Mouse (Mus musculus) layer of hippocampus, adult 11-12 months (tissue): Measurements from ENCODE around the gene Pde4b.

Source experiments
- DNase-seq: peaks from one replicate; pipeline ENCODE4 v3.0.0; 2022; ENCODE audit warnings: low spot score

Gene Pde4b

GRCm38 (mm10) chr4:102539598-102540180 lies 452.3 kb downstream of the Pde4b start:
- DNase-seq = no peak

GRCm38 (mm10) chr4:102542976-102543375 lies 455.6 kb downstream of the Pde4b start:
- no peak for DNase-seq

- DNase-seq = no peak
Observed at GRCm38 (mm10) chr4:102545226-102545625, 457.9 kb downstream of the Pde4b start.

GRCm38 (mm10) chr4:102555566-102555965 lies 468.2 kb downstream of the Pde4b start:
- DNase-seq = no peak

GRCm38 (mm10) chr4:102557006-102557405 lies 469.7 kb downstream of the Pde4b start:
- no peak for DNase-seq

GRCm38 (mm10) chr4:102557508-102558220 lies 470.3 kb downstream of the Pde4b start:
- DNase-seq = no peak

GRCm38 (mm10) chr4:102558328-102558727 lies 471.0 kb downstream of the Pde4b start:
- no peak for DNase-seq

GRCm38 (mm10) chr4:102560676-102561280 lies 473.4 kb downstream of the Pde4b start:
- no peak for DNase-seq

- DNase-seq = no peak
Observed at GRCm38 (mm10) chr4:102563273-102563855, 476.0 kb downstream of the Pde4b start.

GRCm38 (mm10) chr4:102564286-102564685 lies 476.9 kb downstream of the Pde4b start:
- DNase-seq = no peak

- no peak for DNase-seq
Observed at GRCm38 (mm10) chr4:102566421-102566820, 479.1 kb downstream of the Pde4b start.

- DNase-seq = no peak
Observed at GRCm38 (mm10) chr4:102567111-102567510, 479.8 kb downstream of the Pde4b start.

- DNase-seq = no peak
Observed at GRCm38 (mm10) chr4:102567676-102568254, 480.4 kb downstream of the Pde4b start.

GRCm38 (mm10) chr4:102568591-102568990 lies 481.2 kb downstream of the Pde4b start:
- DNase-seq = no peak

- no peak for DNase-seq
Observed at GRCm38 (mm10) chr4:102569101-102569583, 481.8 kb downstream of the Pde4b start.

GRCm38 (mm10) chr4:102569950-102570765 lies 482.8 kb downstream of the Pde4b start:
- no peak for DNase-seq

GRCm38 (mm10) chr4:102570766-102571411 lies 483.5 kb downstream of the Pde4b start:
- DNase-seq = no peak

- DNase-seq = no peak
Observed at GRCm38 (mm10) chr4:102572031-102572430, 484.7 kb downstream of the Pde4b start.

- DNase-seq = no peak
Observed at GRCm38 (mm10) chr4:102572591-102572990, 485.2 kb downstream of the Pde4b start.

GRCm38 (mm10) chr4:102573361-102573781 lies 486.0 kb downstream of the Pde4b start:
- no peak for DNase-seq

- no peak for DNase-seq
Observed at GRCm38 (mm10) chr4:102574226-102574625, 486.9 kb downstream of the Pde4b start.
